Mouse (Mus musculus): ENCODE data around the gene Csf2.

DNA sequence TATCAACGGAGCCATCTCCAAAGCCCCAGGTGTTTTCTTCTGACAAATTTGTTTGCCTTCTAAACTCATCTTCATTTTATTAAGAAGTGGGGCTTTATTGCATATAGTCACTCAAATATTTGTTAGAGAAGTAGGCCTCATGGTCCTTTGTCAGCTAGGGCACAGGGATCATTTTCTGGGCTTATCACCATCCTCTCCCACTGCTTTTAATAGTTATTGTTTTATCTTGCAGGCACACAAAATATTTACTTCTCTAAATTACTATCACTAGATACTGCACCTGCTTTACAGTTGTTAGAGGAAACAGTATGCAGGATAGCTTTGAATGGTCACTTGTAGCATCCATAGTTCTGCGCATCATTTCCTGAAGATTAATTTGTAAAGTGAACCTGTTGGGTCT, 42.7 kb upstream of the Csf2 start:
- TF ChIP-seq MAX (IDR thresholded peaks at IDR 0.05; ENCODE audit: low read depth) (no peak), POLR2A (IDR thresholded peaks at IDR 0.05; ENCODE audit: insufficient read length, low read depth) (no peak), MYOG (IDR thresholded peaks at IDR 0.05; ENCODE audit: control insufficient read depth in 1 of 3, insufficient read depth in 1 of 3, insufficient read length in 2 of 3, low read depth in 2 of 3) (no peak), USF1 (IDR thresholded peaks at IDR 0.05; ENCODE audit: low read depth) (no peak), CEBPB (IDR thresholded peaks at IDR 0.05; ENCODE audit: insufficient read depth, poor library complexity, severe bottlenecking) (no peak), MYOD1 (IDR thresholded peaks at IDR 0.05; ENCODE audit: control insufficient read depth in 1 of 3, insufficient read length in 2 of 3, low read depth in 2 of 3) (no peak), TCF12 (IDR thresholded peaks at IDR 0.05; ENCODE audit: insufficient read depth, poor library complexity, severe bottlenecking) (no peak), POLR2AphosphoS2 (IDR thresholded peaks at IDR 0.05; ENCODE audit: insufficient read length, low read depth) (no peak)

Measured in myocyte (in vitro differentiated cells).